Mouse (Mus musculus) testis, postnatal 14 days (tissue): ENCODE measurements around the gene Sf3b3.
A peak's percentile ranks its signal among the peaks of the same experiment; 100 is the strongest.
"Not testable (repeated sequence)": the region's sequence is repeated elsewhere in the genome, so short reads cannot be mapped to it uniquely, and the experiment has no call there.

Experiments used
- DNase-seq: peaks from one replicate; pipeline ENCODE4 v3.0.0; 2021; ENCODE audit warnings: low spot score

Sf3b3 gene

DNA sequence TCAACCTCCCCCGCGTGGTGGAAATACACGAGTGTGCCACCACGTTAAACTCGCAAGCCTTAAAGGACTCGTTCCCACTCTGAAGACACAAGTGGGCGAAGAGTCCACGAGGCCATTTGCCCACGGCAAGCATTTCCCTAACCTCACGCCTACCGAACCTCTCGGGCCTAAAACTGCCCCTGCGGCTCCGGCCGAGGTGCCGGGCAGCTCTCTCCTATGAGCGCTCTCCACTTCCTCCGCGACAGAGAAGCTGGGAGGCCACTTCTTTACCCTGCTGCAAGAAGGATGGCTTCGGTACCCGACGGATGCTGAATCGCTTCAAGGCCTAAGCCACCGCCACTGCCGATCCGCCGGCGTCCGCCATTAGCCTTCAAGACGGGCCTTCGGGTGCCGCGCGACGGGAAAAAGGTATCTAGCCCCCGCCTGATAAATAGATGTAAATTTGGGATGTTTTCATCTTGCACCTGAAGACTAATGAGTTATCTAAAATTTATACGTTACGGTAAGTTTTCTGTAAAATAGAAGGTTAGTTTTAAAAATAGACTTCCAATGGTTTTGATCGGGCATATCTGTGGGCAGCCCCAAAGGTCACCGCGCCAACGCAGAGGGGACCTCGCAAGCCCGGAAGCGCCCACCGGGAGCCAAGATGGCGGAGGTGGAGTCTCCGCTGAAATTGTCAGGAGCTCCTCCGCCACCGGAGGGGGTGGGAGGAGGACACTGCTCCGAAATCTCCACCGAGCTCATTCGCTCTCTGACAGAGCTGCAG, at the start of gene Sf3b3, which contains the start of gene Cog4:
Gene Sf3b3 (minus strand): TSS at position 383 of the 766 bp plus-strand sequence.
Gene Cog4 (plus strand): TSS at position 196 of the 766 bp plus-strand sequence.
- peak; percentile 88 for DNase-seq

DNA sequence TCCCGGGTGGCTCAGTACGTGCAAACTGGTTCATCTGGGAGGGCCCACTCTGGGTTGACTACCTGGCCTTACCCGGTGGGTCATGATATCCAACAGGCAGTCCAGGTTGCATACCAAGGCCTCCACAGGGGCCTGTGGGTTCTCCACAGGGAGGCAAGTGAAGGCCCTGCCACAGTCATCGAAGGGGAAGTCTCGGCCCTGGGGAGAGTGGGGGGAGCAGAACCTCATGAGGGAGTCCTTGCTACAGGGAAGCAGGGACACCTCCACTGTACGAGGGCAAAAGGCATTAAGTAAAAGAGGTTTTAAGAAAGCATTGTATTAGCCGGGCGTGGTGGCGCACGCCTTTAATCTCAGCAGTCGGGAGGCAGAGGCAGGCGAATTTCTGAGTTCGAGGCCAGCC, 49.2 kb upstream of the Sf3b3 start:
- DNase-seq = no peak

GRCm38 (mm10) chr8:110895254-110895653, 48.7 kb upstream of the Sf3b3 start:
- DNase-seq = no peak

DNA sequence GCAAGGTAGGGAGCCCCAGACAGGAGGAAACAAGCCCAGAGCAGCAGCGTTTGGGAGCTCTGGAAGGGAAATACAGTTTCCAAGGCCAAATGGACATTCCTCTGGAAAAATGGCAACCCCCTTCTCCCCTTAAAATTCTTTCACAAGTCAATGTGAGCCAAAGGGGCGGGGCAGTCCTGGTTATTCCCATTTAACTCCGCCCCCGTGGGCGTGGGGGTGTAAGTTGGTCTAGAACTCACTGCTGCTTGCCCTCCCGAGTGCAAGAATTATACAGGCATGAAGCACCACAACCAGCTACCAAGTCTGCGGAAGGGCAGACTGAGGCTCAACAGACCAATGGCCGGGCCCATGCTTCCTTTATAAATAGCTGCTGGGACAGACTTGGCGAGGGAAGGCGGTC, 48.3 kb upstream of the Sf3b3 start:
- DNase-seq = no peak

GRCm38 (mm10) chr8:110892913-110893312, 46.3 kb upstream of the Sf3b3 start:
- no peak for DNase-seq

- DNase-seq = no peak
Measured at GRCm38 (mm10) chr8:110892040-110892439, 45.5 kb upstream of the Sf3b3 start.

- DNase-seq = no peak
Measured at GRCm38 (mm10) chr8:110889904-110890470, 43.4 kb upstream of the Sf3b3 start.

- no peak for DNase-seq
Measured at GRCm38 (mm10) chr8:110888860-110889259, 42.3 kb upstream of the Sf3b3 start.

- DNase-seq = no peak
Measured at GRCm38 (mm10) chr8:110888441-110888840, 41.9 kb upstream of the Sf3b3 start.

DNA sequence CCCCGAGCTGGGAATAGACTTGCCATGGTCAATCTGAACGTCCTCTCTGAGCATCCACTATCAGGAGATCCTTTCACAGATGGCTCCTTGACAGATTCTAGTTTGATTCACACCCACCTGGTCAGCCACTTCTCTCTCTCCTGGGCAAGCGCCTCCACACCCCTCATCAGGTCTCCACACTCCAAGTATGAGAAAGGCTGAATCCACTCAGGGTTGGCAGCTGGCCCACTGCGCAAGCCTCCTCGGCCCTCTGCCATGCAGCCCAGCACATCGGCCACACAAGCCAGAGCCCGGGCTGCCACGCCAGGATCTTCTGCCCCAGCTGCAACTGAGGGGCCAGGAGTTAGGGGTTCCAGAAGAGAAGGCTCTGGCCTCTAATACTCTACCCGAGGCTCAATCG, 41.0 kb upstream of the Sf3b3 start:
- no peak for DNase-seq

- no peak for DNase-seq
Measured at GRCm38 (mm10) chr8:110886634-110887033, 40.0 kb upstream of the Sf3b3 start.

GRCm38 (mm10) chr8:110883824-110884223, 37.2 kb upstream of the Sf3b3 start:
- no peak for DNase-seq

GRCm38 (mm10) chr8:110881741-110882310, 35.2 kb upstream of the Sf3b3 start:
- DNase-seq = no peak

DNA sequence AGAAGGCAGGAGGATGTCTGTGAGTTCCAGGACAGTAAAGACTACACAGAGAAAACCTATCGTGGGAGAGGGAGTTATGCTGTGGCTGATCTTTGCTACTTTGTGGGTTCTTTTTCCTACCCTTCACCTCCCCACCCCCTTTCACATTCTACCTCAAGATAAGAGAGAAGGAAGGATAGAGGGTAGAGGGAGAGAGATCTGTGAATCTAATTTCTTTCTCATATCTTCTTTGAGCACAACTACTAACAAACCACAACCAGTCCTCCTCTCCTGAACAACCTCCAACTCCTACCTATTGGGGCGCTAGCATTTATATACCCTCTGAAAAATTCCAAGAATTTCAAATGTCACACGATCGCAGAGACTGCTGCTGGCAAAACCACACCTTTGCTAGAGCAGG, 31.3 kb upstream of the Sf3b3 start:
- DNase-seq = no peak

- DNase-seq = no peak
Measured at GRCm38 (mm10) chr8:110870501-110870900, 23.9 kb upstream of the Sf3b3 start.

DNA sequence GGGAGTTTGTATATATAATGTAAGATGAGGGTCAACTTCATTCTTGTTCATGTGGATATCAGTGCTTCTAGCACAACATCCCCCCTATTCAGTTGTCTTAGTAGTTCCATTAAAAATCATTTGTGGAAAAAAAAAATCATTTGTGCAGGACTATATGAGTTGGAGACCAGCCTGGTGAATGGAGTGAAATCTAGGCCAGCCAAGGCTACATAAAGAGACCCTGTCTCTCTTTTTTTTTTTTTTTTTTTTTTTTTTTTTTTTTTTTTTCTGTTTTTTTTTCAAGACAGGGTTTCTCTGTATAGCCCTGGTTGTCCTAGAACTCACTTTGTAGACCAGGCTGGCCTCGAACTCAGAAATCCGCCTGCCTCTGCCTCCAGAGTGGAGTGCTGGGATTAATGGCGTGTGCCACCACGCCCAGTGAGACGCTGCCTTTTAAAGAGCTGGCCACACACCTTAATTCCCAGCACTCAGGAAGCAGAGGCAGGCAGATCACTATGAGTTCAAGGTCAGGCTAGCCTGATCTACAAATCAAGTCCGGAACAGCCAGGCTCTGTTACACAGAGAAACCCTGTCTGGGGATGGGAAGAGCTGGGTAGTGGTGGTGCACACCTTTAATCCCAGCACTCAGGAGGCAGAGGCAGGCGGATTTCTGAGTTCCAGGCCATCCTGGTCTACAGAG, 14.9 kb upstream of the Sf3b3 start:
- not testable (repeated sequence) for DNase-seq

- DNase-seq = no peak
Measured at GRCm38 (mm10) chr8:110859651-110860501, 13.3 kb upstream of the Sf3b3 start.

- no peak for DNase-seq
Measured at GRCm38 (mm10) chr8:110856760-110857461, 10.3 kb upstream of the Sf3b3 start.

DNA sequence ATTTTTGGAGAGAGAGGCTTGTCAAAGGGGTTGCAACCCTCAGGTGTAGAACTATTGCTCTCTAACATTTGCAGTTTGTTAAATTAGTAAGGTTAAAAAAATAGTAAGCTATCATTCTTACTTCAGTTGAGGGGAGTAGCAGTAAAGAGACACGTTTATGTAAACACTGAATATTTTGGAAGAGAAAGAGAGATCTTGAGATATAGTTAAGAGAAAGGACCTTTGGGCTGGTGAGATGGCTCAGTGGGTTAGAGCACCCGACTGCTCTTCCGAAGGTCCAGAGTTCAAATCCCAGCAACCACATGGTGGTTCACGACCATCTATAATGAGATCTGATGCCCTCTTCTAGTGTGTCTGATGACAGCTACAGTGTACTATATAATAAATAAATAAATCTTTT, 9.5 kb upstream of the Sf3b3 start:
- DNase-seq = not testable (repeated sequence)

DNA sequence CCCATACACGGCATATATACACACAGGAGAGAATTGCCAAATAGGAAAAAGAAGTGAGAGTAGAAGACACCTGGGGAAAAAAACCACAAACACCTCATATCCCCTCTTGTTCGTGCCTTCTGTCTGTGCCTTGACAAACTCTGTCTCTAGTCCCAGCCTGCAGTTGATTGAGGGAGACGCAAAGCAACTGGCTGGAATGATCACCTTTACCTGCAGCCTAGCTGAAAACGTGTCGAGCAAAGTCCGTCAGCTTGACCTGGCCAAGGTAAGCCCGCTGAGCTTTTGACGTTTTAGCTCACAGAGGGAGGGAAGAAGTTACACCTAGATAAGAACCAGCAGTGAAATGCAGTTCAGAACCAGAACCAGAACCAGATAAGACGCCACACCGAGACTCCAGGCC, 4.6 kb upstream of the Sf3b3 start:
- no peak for DNase-seq
